Mouse (Mus musculus): ENCODE results near the gene Ifnab.

GRCm38 (mm10) chr4:88641077-88641831 lies 49.9 kb downstream of the Ifnab start:
- TF ChIP-seq CTCF (IDR thresholded peaks at IDR 0.05; ENCODE audit: control insufficient read depth, insufficient read depth, insufficient read length) (peak; percentile 76), MYOD1 (IDR thresholded peaks at IDR 0.05; ENCODE audit: control insufficient read depth, insufficient read length, low read depth) (peak; percentile 5), MAX (IDR thresholded peaks at IDR 0.05) (no peak), CEBPB (IDR thresholded peaks at IDR 0.05; ENCODE audit: low read depth) (no peak)
